Mouse (Mus musculus) erythroblast, adult 5-6 weeks (primary cell): ENCODE data around the gene Map4k2. TPM values are rescaled to one million over a fixed set of nuclear protein-coding genes. Genes with fewer than 3 reads are reported as not detected.

Experiments used
- ATAC-seq: replicated peaks from 2 replicates; pipeline ENCODE4 v1.8.0; 2016; ENCODE audit warnings: moderate number of reproducible peaks, mild to moderate bottlenecking, moderate TSS enrichment, inconsistent platforms; ENCODE audit not compliant: poor library complexity, low FRiP score, severe bottlenecking
- total RNA-seq, 2 experiments: library from RNA; stranded (forward) in 1 of 2; stranded (reverse) in 1 of 2; fragments of 150-400 nt in 1 of 2; fragments of 200-764, 138-1000 nt in 1 of 2; gene quantifications; 2 replicates each; pipeline versions ENCODE4 v1.2.3 to v1.2.4; 2015 to 2017; ENCODE audit warnings: low replicate concordance in 2 of 2

Gene Map4k2
- total RNA-seq, 2 experiments from 2014 or later, result 21.1 to 30.0 TPM

- ATAC-seq, result peak; percentile 72
Observed at GRCm38 (mm10) chr19:6373539-6374400, 32.8 kb downstream of the Map4k2 start.

- ATAC-seq, result no peak
Observed at GRCm38 (mm10) chr19:6374571-6374970, 33.6 kb downstream of the Map4k2 start.

DNA sequence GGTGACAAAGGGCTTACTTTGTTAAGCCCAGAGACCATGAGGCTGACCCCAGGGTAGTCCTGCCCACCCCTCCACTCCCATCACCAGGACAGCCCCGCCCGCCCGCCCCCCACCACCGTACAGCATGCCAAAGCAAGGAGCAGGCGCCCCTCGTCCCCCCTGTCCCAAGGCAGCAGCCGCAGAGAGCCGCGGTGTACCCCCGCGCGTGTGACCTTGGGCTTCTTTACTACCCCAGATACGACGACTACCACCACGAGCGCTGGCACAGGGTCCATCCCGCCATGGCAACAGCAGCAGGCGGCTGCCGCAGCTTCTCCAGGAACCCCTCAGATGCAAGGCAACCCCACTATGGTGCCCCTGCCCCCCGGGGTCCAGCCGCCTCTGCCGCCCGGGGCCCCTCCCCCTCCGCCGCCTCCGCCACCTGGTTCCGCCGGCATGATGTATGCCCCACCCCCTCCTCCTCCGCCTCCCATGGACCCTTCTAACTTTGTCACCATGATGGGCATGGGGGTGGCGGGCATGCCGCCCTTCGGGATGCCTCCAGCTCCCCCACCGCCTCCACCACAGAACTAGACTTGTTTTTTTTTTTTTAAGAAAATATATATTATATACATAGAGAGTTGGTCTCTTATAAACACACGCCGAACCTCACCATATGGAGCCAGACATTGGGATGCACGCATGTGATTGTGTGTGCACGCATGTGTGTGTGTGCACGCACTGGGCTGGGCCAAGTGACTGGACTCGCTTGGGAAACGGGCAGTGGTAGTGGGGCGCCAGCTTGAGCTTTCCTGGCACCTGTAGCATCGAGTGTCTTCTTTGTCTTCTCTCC lies 34.7 kb downstream of the Map4k2 start:
- ATAC-seq, result no peak

DNA sequence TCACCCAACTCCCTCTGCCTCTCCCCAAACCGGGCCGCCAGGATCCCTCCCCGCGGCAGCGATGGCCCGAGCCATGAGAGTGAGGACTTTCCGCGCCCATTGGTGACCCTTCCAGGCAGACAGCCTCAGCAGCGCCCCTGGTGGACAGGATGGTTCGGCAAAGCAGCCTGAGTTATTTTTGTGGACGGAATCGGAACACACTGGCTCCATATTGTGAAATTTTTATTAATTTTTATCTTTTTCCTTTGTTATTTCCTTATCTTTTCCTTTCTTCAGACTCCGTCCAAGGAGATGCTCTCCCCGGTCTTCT lies 35.3 kb downstream of the Map4k2 start:
- ATAC-seq, result 0 out of 2 replicates have a peak, but pooled peaks have one; percentile 44

DNA sequence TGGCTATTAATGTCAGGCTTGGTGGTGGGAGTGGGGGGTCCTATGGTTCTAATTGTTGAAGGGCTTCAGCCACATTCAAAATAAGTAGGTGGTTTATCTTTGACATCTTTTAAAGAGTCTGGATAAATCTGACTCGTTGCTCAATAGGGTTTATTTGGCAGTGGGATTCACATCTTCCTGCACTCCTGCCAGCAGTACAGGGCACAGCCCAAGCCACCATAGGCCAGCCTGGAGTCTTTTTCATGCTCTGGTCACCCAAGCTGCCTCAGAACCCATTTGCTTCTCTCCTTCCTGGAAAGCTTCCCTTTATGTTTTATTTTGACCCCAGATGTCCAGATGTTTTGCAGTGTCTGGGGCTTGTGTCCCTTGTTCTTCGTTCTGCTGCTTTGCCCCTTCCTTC lies 35.7 kb downstream of the Map4k2 start:
- ATAC-seq, result no peak

DNA sequence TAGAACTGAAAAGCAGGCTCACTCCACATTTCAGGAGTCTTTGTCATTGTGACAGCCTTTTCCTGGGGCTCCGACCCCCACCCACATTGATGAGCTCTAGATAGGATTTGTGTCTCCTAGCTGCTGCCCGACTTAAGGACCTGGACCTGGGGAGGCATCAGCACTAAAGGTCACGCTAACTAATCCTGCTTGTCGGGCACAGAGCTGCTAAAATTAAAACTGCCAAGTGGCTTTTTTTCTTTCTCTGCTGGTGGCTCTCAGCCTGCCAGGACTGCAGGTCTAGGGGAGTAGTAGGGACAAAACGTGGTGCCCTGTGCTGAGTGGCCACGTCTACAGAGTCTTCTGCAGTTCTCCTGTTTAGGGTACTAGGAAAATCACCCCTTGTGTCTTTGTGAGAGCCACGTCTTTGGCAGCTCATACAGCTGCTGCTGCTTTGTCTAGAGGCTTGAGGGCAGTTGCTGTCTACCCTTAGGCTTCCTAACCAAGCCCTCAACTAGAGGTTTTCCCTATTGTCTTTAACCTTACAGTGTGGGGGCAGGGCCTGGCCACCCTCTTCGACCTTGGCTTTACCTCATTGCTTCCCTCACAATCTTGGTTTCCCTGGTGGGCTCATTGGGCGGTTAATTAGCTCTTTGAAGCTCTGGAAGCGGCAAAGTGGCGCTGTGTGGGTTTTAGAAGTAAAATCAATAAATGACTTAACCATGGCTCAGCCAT lies 36.5 kb downstream of the Map4k2 start:
- ATAC-seq, result no peak

DNA sequence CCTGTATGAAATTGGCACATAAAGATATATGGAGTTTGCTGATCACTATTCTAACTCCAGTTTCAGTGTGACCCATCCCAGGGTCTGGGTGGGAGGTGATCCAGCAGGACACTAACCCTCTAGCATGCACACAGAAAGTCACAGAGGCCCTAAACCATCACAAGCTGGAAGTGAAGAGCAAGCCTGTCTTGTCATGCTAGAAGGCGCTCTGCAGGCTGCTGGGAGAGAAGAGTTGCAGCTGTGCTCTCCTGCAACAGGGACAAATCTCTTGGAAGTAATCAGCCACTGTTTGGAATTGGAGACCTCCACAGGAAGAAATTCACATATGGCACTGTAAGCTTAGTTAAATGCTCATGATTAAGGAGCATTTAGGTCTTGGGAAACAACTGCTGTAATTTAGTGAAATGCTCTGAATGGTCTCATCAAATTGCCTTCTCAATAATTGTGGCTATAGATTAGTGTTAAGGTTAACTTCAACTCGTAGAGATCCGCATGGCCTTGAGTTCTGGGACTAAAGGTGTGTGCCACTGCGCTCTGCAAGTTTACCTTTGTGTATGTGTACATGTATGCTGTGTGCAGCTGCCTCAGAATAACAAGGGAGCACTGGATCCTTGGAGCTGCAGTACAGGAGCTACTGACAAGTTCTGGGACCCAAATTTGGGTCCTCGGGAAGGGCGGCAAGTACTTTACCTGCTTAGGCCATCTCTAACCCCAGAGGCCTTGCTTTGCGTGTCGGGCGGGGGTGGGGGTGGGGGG lies 39.7 kb downstream of the Map4k2 start:
- ATAC-seq, result no peak

DNA sequence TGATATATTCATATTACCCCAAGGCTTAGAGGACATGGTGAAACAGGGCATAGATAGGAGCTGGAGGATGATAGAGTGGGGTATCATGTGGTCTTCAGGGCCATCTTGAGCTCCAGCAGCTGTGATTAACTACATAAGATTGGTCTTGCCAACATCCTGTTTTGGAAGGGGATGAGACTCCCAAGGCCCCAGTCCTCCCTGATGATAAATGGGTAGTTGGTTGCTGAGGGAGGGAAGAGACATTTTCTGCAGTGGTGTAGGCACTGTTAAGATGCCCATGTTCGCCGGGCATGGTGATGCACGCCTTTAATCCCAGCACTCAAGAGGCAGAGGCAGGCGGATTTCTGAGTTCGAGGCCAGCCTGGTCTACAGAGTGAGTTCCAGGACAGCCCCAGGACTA lies 40.3 kb downstream of the Map4k2 start:
- ATAC-seq, result no peak

- no peak for ATAC-seq
Observed at GRCm38 (mm10) chr19:6382323-6382924, 41.5 kb downstream of the Map4k2 start.

DNA sequence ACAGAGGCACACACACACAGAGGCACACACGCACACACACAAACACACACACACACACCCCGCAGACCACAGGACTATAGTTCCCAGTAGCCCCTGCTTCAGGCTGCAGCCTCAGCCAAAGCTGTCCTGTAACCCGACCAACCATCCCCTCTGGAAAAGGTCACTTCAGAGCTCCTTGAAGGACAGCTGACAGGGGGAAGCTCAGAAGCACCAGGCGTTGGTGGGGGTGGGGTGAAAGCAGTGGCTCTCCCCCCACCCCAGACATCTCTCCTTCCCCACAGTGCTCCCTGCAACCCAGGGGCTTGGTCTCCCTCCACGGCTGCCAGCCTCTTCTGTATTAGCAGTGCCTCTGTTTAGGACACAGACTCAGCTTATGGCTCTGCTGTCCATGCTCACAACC lies 42.5 kb downstream of the Map4k2 start:
- ATAC-seq, result no peak

DNA sequence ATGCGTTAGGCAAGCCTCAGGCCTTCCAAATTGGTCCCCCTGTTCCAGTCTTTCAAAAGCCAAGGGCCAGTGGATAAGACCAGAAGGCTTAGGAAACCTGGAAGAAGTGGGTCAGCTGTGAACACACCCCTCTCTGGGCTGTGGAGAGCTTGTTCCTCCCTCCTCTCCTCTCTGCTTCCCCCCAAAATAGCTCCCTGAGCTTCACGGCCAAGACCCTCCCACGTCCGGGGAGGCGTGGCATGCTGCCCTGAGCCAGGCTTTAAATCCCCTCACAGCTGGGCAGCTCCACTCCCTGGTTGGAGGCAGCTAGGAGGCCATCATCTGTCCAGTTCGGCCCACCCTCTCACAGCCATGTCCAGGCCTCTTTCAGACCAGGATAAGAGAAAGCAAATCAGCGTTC lies 43.2 kb downstream of the Map4k2 start, which contains the start of gene Pygm:
Pygm (plus strand) TSS at position 272 of the 400 bp plus-strand sequence.
- no peak for ATAC-seq

GRCm38 (mm10) chr19:6384954-6385353 lies 44.0 kb downstream of the Map4k2 start:
- no peak for ATAC-seq

DNA sequence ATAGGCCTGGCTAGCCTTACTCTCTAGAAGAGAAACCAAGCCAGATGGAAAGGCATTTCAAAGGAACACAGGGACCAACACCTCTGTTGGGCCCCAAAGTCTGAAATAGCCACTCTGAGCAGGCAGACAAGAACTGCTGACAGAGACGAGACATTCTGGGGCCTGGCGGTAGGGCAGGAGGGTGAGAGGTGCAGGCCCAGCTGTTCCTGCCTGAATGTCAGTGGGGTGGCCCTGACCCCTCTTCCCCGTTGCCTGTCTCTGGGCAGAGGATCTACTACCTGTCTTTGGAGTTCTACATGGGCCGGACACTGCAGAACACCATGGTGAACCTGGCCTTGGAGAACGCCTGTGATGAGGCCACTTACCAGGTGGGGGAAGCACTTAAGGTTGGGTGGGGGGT lies 44.5 kb downstream of the Map4k2 start:
- no peak for ATAC-seq

GRCm38 (mm10) chr19:6385821-6386220 lies 44.9 kb downstream of the Map4k2 start:
- no peak for ATAC-seq

DNA sequence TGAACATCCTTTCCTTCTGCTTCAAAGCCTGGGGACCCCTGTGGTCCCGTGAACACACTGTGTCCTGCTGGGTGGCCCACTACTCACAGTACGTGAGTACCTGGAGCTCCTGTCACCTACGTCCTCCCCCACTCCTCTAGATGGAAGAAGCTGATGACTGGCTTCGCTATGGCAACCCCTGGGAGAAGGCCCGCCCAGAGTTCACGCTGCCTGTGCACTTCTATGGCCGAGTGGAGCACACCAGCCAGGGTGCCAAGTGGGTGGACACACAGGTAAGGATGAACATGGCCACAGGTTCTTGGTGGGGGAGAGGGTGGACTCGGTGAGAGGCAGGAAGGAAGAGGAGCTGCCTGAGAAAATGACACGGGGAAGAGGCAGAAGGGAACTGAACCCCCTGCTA lies 45.3 kb downstream of the Map4k2 start:
- ATAC-seq, result no peak

GRCm38 (mm10) chr19:6388006-6388405 lies 47.1 kb downstream of the Map4k2 start:
- no peak for ATAC-seq

- ATAC-seq, result no peak
Observed at GRCm38 (mm10) chr19:6389803-6390202, 48.9 kb downstream of the Map4k2 start.

- no peak for ATAC-seq
Observed at GRCm38 (mm10) chr19:6390251-6390650, 49.3 kb downstream of the Map4k2 start.

GRCm38 (mm10) chr19:6392743-6393393 lies 51.9 kb downstream of the Map4k2 start:
- no peak for ATAC-seq
